Mouse (Mus musculus) T-helper 1 cell (primary cell): Measurements from ENCODE around the gene Ddx52.

Source experiments
- in situ Hi-C: fragments of 300-600 bp; cut with MboI, MseI; formaldehyde crosslinking; loops from one replicate; pipeline ENCODE4 v1.15.1; 2025; ENCODE audit warnings: high pct_unique_total_duplicates

Gene Ddx52

GRCm38 (mm10) chr11:83968205-83968575 lies 26.3 kb downstream of the Ddx52 start:
- in situ Hi-C loops = no loop called here

GRCm38 (mm10) chr11:83969040-83969439 lies 27.2 kb downstream of the Ddx52 start:
- in situ Hi-C loops = no loop called here

GRCm38 (mm10) chr11:83974561-83975346 lies 32.9 kb downstream of the Ddx52 start:
- in situ Hi-C loops = no loop called here

GRCm38 (mm10) chr11:83975488-83975887 lies 33.6 kb downstream of the Ddx52 start:
- in situ Hi-C loops = no loop called here

- in situ Hi-C loops = no loop called here
Measured at GRCm38 (mm10) chr11:83976236-83976977, 34.5 kb downstream of the Ddx52 start.

- in situ Hi-C loops = no loop called here
Measured at GRCm38 (mm10) chr11:83977810-83978209, 35.9 kb downstream of the Ddx52 start.

- in situ Hi-C loops = no loop called here
Measured at GRCm38 (mm10) chr11:83979992-83980391, 38.1 kb downstream of the Ddx52 start.

GRCm38 (mm10) chr11:83981338-83981737 lies 39.5 kb downstream of the Ddx52 start:
- in situ Hi-C loops = no loop called here

- in situ Hi-C loops = no loop called here
Measured at GRCm38 (mm10) chr11:83991701-83992100, 49.8 kb downstream of the Ddx52 start.

- in situ Hi-C loops = no loop called here
Measured at GRCm38 (mm10) chr11:83993428-83993827, 51.6 kb downstream of the Ddx52 start.

GRCm38 (mm10) chr11:83994481-83994880 lies 52.6 kb downstream of the Ddx52 start:
- in situ Hi-C loops = no loop called here

GRCm38 (mm10) chr11:83995535-83995950 lies 53.7 kb downstream of the Ddx52 start:
- in situ Hi-C loops = loop anchor here (5.0 kb wide), 1 partner anchor 42 kb away; no protein-coding TSS in a partner anchor

GRCm38 (mm10) chr11:83997171-83997868 lies 55.5 kb downstream of the Ddx52 start:
- in situ Hi-C loops = loop anchor here (5.0 kb wide), 1 partner anchor 40 kb away; no protein-coding TSS in a partner anchor

- in situ Hi-C loops = loop anchor here (5.0 kb wide), 1 partner anchor 38 kb away; no protein-coding TSS in a partner anchor
Measured at GRCm38 (mm10) chr11:83998993-83999392, 57.1 kb downstream of the Ddx52 start.

GRCm38 (mm10) chr11:83999411-83999915 lies 57.6 kb downstream of the Ddx52 start:
- in situ Hi-C loops = loop anchor here (5.0 kb wide), 1 partner anchor 38 kb away; no protein-coding TSS in a partner anchor

- in situ Hi-C loops = no loop called here
Measured at GRCm38 (mm10) chr11:84001257-84001656, 59.4 kb downstream of the Ddx52 start.

GRCm38 (mm10) chr11:84003986-84004385 lies 62.1 kb downstream of the Ddx52 start:
- in situ Hi-C loops = no loop called here

- in situ Hi-C loops = no loop called here
Measured at GRCm38 (mm10) chr11:84009001-84009400, 67.1 kb downstream of the Ddx52 start.

- in situ Hi-C loops = no loop called here
Measured at GRCm38 (mm10) chr11:84010411-84010810, 68.5 kb downstream of the Ddx52 start.

GRCm38 (mm10) chr11:84011050-84011449 lies 69.2 kb downstream of the Ddx52 start:
- in situ Hi-C loops = no loop called here

GRCm38 (mm10) chr11:84011576-84011975 lies 69.7 kb downstream of the Ddx52 start:
- in situ Hi-C loops = no loop called here
